Mouse (Mus musculus) hindbrain, embryonic 14.5 days (tissue): ENCODE data around the gene Hoxa5. TPM values are rescaled to one million over a fixed set of nuclear protein-coding genes. Genes with fewer than 3 reads are reported as not detected.
A peak's percentile ranks its signal among the peaks of the same experiment; 100 is the strongest.

Source experiments
- ATAC-seq: fragments of 200-750 bp; cut with Nextera tagmentation; 2 replicates; pipeline ENCODE4 v1.8.0; 2017; ENCODE audit warnings: moderate number of reproducible peaks, mild to moderate bottlenecking, moderate TSS enrichment, moderate library complexity; ENCODE audit not compliant: low FRiP score
- DNase-seq: peaks from one replicate; pipeline ENCODE4 v3.0.0-alpha.2; 2015; ENCODE audit warnings: low spot score
- H3K27ac ChIP-seq: fragments of 300-500 bp; sonication (generic); 2 replicates; pipeline ENCODE4 v1.5.1; 2014; ENCODE audit warnings: mild to moderate bottlenecking, moderate library complexity
- H3K27me3 ChIP-seq: fragments of 300-500 bp; sonication (generic); 2 replicates; pipeline ENCODE4 v1.6.1; 2014; ENCODE audit warnings: mild to moderate bottlenecking, low read length, mixed read lengths; ENCODE audit not compliant: control insufficient read depth, insufficient read depth
- H3K36me3 ChIP-seq: fragments of 300-500 bp; sonication (generic); replicated peaks from 2 replicates; pipeline ENCODE4 v1.6.1; 2014; ENCODE audit not compliant: control insufficient read depth, insufficient read depth
- H3K4me1 ChIP-seq: fragments of 300-500 bp; sonication (generic); replicated peaks from 2 replicates; pipeline ENCODE4 v1.6.1; 2014; ENCODE audit warnings: antibody characterized with exemption, low read length, mixed read lengths; ENCODE audit not compliant: control insufficient read depth, insufficient read depth
- H3K4me2 ChIP-seq: fragments of 300-500 bp; sonication (generic); replicated peaks from 2 replicates; pipeline ENCODE4 v1.6.1; 2014; ENCODE audit warnings: mild to moderate bottlenecking, moderate library complexity
- H3K4me3 ChIP-seq: fragments of 300-500 bp; sonication (generic); replicated peaks from 2 replicates; pipeline ENCODE4 v1.5.1; 2014; ENCODE audit warnings: mild to moderate bottlenecking, low read length
- H3K9ac ChIP-seq: fragments of 300-500 bp; sonication (generic); 2 replicates; pipeline ENCODE4 v1.6.1; 2014
- H3K9me3 ChIP-seq: fragments of 300-500 bp; sonication (generic); 2 replicates; pipeline ENCODE4 v1.6.1; 2016; ENCODE audit warnings: low read length; ENCODE audit not compliant: control insufficient read depth
- WGBS: fragments of 180-500 bp; shearing (Covaris S2); extraction: QIAGEN DNeasy Blood & Tissue Kit; methylation state at CpG from one replicate; pipeline ENCODE4 v1.1.7; 2014; 5-methylcytosine and 5-hydroxymethylcytosine counted together
- polyA plus RNA-seq: library from polyadenylated mRNA; unstranded; fragments of >200 nt; fragmentation: Nextera tagmentation; extraction: Ambion mirVana; gene quantifications from 2 replicates; pipeline ENCODE4 v1.2.1, GENCODE M21; 2014

Gene Hoxa5
- polyA plus RNA-seq, 1 experiment from 2014 or later, result 180 TPM

DNA sequence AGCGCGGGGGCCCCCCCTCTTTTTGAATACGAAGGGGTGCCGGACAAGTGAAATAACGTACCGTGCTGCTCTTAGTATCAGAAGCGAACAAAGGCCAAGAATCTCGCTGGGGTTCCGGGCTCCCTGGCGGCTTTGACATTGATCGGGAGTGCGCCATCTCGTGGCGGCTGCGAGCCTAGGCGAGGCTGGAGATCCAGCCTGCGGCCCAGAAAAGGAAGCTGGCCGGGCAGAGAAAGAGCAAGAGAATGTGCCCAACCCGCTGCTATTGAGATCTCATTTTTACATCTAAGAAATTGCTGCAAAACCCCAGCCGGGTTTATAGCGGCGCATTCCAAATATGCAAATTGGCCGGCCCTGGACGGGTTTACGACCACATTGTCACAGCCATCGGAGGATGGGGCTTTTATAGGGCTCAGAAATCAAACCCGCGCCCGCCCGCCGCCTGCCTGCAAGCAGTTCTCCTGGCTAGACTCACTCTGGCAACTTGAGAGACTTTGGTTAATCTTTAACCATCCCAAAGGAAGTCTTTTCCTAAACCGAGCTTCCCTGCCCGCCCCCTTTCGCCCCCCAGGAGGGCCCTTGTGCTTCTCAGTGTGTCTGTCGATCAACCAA, 36.1 kb upstream of the Hoxa5 start, which contains the start of gene Hoxa10:
TSS of gene Hoxa10 (minus strand) at position 466 of the 612 bp plus-strand sequence.
- ATAC-seq, result no peak
- WGBS, result 1% methylated on average over 35 of the region's 35 CpGs

DNA sequence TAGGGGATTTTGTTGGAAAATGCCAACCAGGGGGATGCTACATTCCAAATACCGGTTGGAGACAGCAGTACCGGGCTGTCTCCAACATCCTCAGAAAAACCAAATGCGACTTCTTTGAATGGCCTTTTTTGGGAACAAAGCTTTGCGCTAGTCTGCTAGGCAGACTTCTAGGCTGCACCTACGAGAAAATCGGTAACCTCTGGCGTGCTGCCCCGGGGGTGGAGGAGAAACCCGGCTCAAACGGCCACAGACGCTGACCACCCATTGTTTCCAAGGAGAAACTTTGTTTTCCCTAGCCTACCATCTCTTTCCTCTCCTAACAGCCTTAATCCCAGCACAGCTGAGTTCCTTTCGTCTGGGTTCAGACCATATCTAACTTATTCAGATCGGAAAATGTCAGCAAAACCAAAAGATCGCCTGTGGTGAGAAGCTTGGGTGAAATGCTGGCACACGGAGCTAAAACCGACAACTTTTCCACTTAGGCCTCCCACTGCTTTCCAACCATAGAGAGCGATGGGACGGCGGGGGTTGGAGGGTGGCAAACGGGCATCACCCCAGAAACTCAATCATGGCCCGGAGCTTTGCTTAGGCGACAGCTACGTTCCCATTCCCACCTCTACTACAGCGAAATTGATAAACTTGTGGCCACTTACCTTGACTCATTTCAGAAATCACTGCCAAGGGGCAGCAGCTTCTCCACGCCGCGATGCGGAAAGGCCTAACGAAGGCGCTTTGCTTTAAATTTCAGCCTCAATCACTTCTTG, 35.4 kb upstream of the Hoxa5 start:
- H3K9me3 ChIP-seq, result no peaks in the 10 kb centered on the region
- no peaks in the 10 kb centered on the region for H3K4me1 ChIP-seq
- 2% methylated on average over 30 of the region's 30 CpGs for WGBS
- H3K4me3 ChIP-seq, result no peak overlapping the region
- peaks cover 100% of the 10 kb centered on the region for H3K27me3 ChIP-seq
- DNase-seq (no peak), ATAC-seq (no peak)
- H3K4me2 ChIP-seq, result no peak overlapping the region
- H3K9ac ChIP-seq, result no peak overlapping the region
- H3K27ac ChIP-seq, result no peak overlapping the region
- no peaks in the 10 kb centered on the region for H3K36me3 ChIP-seq

More for the DNA sequence above, 36.1 kb upstream of the Hoxa5 start, which contains the start of gene Hoxa10:
- H3K9ac ChIP-seq, result no peak within 1 kb of the TSS
- no peak within 1 kb of the TSS for H3K4me2 ChIP-seq
- no peaks in the 10 kb centered on the region for H3K9me3 ChIP-seq
- H3K27ac ChIP-seq, result no peak within 1 kb of the TSS
- no peak within 1 kb of the TSS for H3K4me3 ChIP-seq
- H3K4me1 ChIP-seq, result no peaks in the 10 kb centered on the region
- H3K36me3 ChIP-seq, result no peaks in the 10 kb centered on the region
- peaks cover 100% of the 10 kb centered on the region for H3K27me3 ChIP-seq
- DNase-seq, result peak; percentile 70

DNA sequence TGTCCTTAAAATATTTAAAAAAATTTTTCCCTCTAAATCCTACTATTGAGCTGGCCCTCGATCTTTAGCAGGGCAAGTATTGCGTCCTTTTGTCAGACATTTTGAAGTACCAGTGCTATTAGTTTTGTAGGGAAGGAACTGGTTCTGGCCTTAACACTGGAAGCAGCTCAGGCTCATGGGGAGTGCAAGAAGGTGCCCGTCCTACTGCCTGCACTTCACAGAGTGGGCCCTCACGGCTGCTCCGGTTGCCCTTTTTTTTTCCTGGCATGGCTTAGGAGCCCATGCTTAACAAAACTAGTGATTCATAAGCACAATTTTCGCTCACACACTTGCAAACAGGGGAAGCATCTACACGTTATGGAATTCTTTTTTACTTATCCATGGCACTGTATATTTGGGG, 34.6 kb upstream of the Hoxa5 start:
- no peak overlapping the region for H3K4me3 ChIP-seq
- no peaks in the 10 kb centered on the region for H3K4me1 ChIP-seq
- 4% methylated on average over 7 of the region's 7 CpGs for WGBS
- no peak overlapping the region for H3K27ac ChIP-seq
- H3K27me3 ChIP-seq, result peaks cover 100% of the 10 kb centered on the region
- no peaks in the 10 kb centered on the region for H3K36me3 ChIP-seq
- no peak overlapping the region for H3K4me2 ChIP-seq
- ATAC-seq (no peak), DNase-seq (no peak)
- H3K9me3 ChIP-seq, result no peaks in the 10 kb centered on the region
- no peak overlapping the region for H3K9ac ChIP-seq

DNA sequence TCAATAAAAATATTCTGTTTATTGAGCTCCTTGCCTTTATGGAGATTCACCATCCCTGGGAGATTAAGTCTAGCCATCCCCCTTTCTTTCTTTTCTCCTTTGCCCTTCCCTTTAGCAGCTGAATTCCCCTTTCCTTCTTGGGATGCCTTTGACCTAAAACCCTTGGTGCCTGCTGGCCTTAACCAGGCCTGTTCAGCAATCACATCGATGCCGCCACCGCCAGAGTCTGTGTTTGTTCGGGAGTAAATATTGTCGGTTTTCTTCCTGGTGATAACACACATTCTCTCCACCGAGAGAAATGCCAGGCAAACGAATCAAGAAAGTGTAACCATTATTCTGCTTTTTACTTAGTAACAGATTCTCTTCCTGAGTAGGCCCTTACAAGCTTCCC, 33.8 kb upstream of the Hoxa5 start:
- no peak overlapping the region for H3K27ac ChIP-seq
- peaks cover 100% of the 10 kb centered on the region for H3K27me3 ChIP-seq
- H3K4me2 ChIP-seq, result no peak overlapping the region

DNA sequence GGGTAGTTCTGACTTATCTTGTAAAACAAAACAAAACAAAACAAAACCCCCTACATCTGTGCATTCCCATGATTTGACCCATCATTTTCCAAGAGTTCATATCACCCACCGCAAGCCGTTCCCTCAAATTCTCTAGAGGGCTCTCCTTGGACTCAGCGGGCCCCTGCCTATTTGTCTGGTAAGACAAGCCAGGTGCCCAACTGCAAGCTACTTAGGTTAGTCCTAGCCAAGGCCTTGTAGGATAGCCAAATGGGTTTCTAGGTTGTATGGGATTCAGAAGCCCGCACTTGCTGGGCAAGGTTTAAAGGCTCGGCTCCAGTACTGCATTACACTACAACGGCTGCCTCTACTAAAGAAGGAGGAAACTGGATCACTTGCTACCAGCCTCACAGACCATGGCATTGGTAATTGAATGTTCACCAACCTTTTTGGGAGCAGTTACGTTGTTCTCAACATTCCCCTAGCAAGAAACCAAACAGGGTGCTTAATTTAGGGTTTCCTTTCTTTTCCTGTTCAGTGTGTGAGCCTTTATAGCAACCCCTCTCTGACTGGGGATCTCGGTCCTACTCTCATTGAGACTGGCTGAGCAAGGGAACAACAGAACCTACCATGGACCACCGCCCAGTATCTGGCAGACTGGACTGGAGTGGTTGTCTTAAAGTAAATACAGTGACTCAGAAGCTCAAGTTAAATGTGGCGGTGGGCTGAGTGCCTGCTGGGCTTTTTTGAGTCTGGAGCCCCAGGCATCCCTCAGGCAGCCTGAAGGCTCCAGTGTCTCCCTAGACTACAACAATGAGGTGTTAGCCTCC, 33.2 kb upstream of the Hoxa5 start:
- no peaks in the 10 kb centered on the region for H3K36me3 ChIP-seq
- no peak overlapping the region for H3K4me2 ChIP-seq
- ATAC-seq, result no peak
- H3K9me3 ChIP-seq, result no peaks in the 10 kb centered on the region
- H3K4me1 ChIP-seq, result no peaks in the 10 kb centered on the region
- 9% methylated on average over 10 of the region's 10 CpGs for WGBS
- no peak overlapping the region for H3K27ac ChIP-seq
- peaks cover 100% of the 10 kb centered on the region for H3K27me3 ChIP-seq
- H3K9ac ChIP-seq, result no peak overlapping the region
- no peak for DNase-seq
- no peak overlapping the region for H3K4me3 ChIP-seq

More for the DNA sequence above, 33.8 kb upstream of the Hoxa5 start:
- WGBS, result 4% methylated on average over 7 of the region's 7 CpGs
- H3K9me3 ChIP-seq, result no peaks in the 10 kb centered on the region
- DNase-seq (no peak), ATAC-seq (no peak)
- H3K4me3 ChIP-seq, result no peak overlapping the region
- H3K9ac ChIP-seq, result no peak overlapping the region
- H3K4me1 ChIP-seq, result no peaks in the 10 kb centered on the region
- no peaks in the 10 kb centered on the region for H3K36me3 ChIP-seq

DNA sequence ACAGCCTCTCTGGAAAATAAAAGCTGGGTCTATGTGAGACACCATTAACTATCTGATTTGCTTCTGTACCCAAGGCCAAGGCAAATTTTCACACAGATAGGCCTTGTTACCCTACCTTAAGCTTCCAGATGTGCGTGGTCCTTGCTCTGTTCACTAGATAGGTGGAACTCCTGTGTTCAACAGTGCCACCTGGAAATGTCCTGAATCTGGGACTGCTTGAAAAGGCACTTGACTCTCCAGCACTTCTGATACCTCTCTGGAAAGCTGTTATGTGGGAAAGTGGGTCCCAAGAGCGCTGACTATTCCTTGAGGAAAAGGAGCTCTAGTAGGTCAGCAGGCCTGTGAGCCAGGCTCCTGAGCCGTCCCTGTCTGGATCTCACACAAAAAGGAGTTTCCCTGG, 32.4 kb upstream of the Hoxa5 start:
- H3K4me1 ChIP-seq, result no peaks in the 10 kb centered on the region
- no peak overlapping the region for H3K4me3 ChIP-seq
- H3K27me3 ChIP-seq, result peaks cover 100% of the 10 kb centered on the region
- no peak for DNase-seq
- ATAC-seq, result no peak
- H3K27ac ChIP-seq, result no peak overlapping the region
- no peaks in the 10 kb centered on the region for H3K36me3 ChIP-seq
- H3K4me2 ChIP-seq, result no peak overlapping the region
- no peaks in the 10 kb centered on the region for H3K9me3 ChIP-seq
- H3K9ac ChIP-seq, result no peak overlapping the region
- WGBS, result 8% methylated on average over 3 of the region's 3 CpGs

DNA sequence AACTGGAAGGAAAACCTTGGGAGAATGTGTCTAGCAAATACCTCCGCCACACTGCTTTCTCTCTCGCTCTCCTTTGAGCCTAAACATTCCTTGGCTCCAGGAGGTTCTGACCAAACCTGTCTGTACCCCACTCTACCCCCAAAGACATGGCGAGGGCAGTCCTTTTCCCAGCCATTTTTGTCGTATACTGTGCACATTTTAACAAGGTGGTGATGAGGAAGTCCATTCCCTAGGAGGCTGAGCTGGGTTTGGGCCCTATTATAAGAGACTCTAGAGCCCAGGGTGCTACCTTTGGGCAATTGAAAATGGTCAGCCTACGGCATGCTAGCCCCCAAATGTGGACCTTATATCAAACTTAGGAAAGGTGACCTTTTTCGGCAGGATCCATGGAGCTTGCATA, 31.5 kb upstream of the Hoxa5 start:
- Histone ChIP-seq H3K36me3 (no peaks in the 10 kb centered on the region), H3K4me2 (no peak overlapping the region)

DNA sequence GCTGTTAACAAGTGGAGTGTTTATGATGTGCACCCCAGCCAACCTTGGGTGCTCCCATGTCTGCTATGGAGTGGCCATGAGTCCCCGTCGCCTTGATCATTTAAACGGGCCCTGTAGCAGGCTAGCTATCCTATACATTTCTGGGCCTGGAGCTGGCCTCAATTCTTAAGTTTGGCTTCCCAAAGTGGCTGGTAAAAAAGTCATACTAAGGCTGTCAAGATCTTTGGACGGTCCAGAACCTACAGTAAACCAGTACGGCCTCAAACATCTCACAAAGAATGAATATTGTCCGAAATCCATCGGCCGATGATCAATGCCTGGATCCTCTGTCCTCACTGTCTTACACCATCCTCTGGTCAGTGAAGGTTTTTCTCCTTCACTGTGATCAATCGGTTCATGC, 30.9 kb upstream of the Hoxa5 start:
- no peak overlapping the region for H3K4me2 ChIP-seq
- no peak overlapping the region for H3K27ac ChIP-seq
- ATAC-seq, result no peak
- H3K4me1 ChIP-seq, result no peaks in the 10 kb centered on the region
- H3K27me3 ChIP-seq, result peaks cover 98% of the 10 kb centered on the region
- no peak overlapping the region for H3K9ac ChIP-seq
- DNase-seq, result no peak
- no peaks in the 10 kb centered on the region for H3K9me3 ChIP-seq
- WGBS, result 26% methylated on average over 9 of the region's 9 CpGs
- no peaks in the 10 kb centered on the region for H3K36me3 ChIP-seq
- H3K4me3 ChIP-seq, result no peak overlapping the region

More for the DNA sequence above, 31.5 kb upstream of the Hoxa5 start:
- WGBS, result 20% methylated on average over 6 of the region's 6 CpGs
- Histone ChIP-seq H3K9me3 (no peaks in the 10 kb centered on the region), H3K27ac (no peak overlapping the region), H3K4me1 (no peaks in the 10 kb centered on the region), H3K9ac (no peak overlapping the region), H3K4me3 (no peak overlapping the region), H3K27me3 (peaks cover 98% of the 10 kb centered on the region)
- DNase-seq (no peak), ATAC-seq (no peak)

DNA sequence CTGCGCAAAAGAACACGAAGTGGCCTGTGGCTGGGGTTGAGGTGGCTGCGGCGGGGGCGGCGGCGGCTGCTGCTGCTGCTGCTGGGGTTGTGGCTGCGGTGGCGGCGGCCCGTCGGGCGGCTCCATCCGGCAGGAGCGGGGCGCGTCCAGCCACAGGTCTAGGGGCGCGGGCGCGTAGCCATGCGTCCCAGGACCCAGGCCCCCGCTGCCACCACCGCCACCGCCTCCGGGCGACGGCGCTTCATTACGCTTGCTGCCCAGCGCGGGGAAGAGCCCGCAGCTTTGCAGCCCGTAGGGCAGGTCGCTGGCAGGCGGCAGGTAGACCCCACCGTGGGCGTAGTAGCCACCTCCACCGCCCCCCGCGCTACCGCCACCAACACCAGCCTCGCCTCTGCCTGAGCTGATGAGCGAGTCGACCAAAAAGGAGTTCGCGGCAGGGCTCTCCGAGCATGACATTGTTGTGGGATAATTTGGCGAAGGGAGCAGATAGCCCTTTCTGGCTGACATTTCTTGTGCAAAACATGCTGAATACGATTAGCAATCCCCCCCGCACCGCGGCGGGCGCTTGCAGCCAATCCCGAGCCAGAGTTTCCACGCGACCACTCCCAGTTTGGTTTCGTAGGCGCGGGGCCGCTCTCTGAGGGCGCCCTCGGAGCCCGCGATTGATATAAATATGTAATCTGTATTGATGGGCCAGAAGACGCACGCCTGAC, 30.2 kb upstream of the Hoxa5 start:
- ATAC-seq (no peak), DNase-seq (no peak)
- WGBS, result 1% methylated on average over 61 of the region's 68 CpGs
- Histone ChIP-seq H3K27ac (no peak overlapping the region), H3K9me3 (no peaks in the 10 kb centered on the region), H3K9ac (no peak overlapping the region), H3K36me3 (no peaks in the 10 kb centered on the region), H3K27me3 (peaks cover 98% of the 10 kb centered on the region), H3K4me1 (no peaks in the 10 kb centered on the region), H3K4me3 (no peak overlapping the region), H3K4me2 (no peak overlapping the region)
